ENCODE assay signal across 21 mouse cellular contexts in genomic region chr16:34056418-34057111, GRCm38 (mm10).
DNase-seq lines count a peak whose midpoint lies in the region; ATAC-seq lines count a peak whose summit lies in the region.
"Had no signal": no experiment of that assay in that cellular context is flagged by ENCODE, and none has a peak within 500 bp of the region (broad histone marks: within the 10 kb centered on the region; RNA-seq: fewer than 3 reads in every experiment).

No protein-coding gene starts in this region.

- H3K9me3 ChIP-seq in forebrain, embryonic 10.5 days = no peaks in the 10 kb centered on the region
- no peaks in the 10 kb centered on the region for H3K9me3 ChIP-seq in forebrain, embryonic 11.5 days (ENCODE audit: control insufficient read depth, low read length)
- no peaks in the 10 kb centered on the region for H3K9me3 ChIP-seq in liver, embryonic 12.5 days (replicated peaks)
- H3K9me3 ChIP-seq: hindbrain, embryonic 15.5 days; limb, embryonic 15.5 days; neural tube, embryonic 12.5 days; stomach, embryonic 15.5 days had no signal

- no peak overlapping the region for H3K4me2 ChIP-seq in forebrain, embryonic 11.5 days (ENCODE audit: low read depth, low read length, severe bottlenecking)
- H3K4me2 ChIP-seq in liver, embryonic 12.5 days = peak overlapping the region; percentile 61
- H3K4me2 ChIP-seq: hindbrain, embryonic 15.5 days; limb, embryonic 15.5 days; neural tube, embryonic 12.5 days; stomach, embryonic 15.5 days had no signal

- H3K4me1 ChIP-seq in forebrain, embryonic 10.5 days = peaks cover 18% of the 10 kb centered on the region; the same call in 1 of the 2 replicates
- H3K4me1 ChIP-seq in forebrain, embryonic 11.5 days (replicated peaks; ENCODE audit: control insufficient read depth, insufficient read depth, low read length) = no peaks in the 10 kb centered on the region
- peaks cover 50% of the 10 kb centered on the region for H3K4me1 ChIP-seq in liver, embryonic 12.5 days

- no peak for ATAC-seq in forebrain, embryonic 11.5 days (replicated peaks; ENCODE audit: low FRiP score)
- peak; percentile 79 for ATAC-seq in liver, embryonic 12.5 days
- ATAC-seq: forebrain, postnatal 0 days; intestine, postnatal 0 days had no signal

- no peak overlapping the region for H3K4me3 ChIP-seq in forebrain, embryonic 10.5 days
- no peak overlapping the region for H3K4me3 ChIP-seq in forebrain, embryonic 11.5 days (ENCODE audit: low read depth, low read length)
- peak overlapping the region; percentile 22; the same call in 1 of the 2 replicates for H3K4me3 ChIP-seq in liver, embryonic 12.5 days
- H3K4me3 ChIP-seq: hindbrain, embryonic 15.5 days; limb, embryonic 15.5 days; neural tube, embryonic 12.5 days; stomach, embryonic 15.5 days had no signal

- H3K27ac ChIP-seq in forebrain, embryonic 10.5 days = peak overlapping the region; percentile 37
- H3K27ac ChIP-seq in forebrain, embryonic 11.5 days (ENCODE audit: low read depth, low read length) = no peak overlapping the region
- H3K27ac ChIP-seq in liver, embryonic 12.5 days = peak overlapping the region; percentile 60
- H3K27ac ChIP-seq: hindbrain, embryonic 15.5 days; limb, embryonic 15.5 days; neural tube, embryonic 12.5 days; stomach, embryonic 15.5 days had no signal

- intact Hi-C loops in left cerebral cortex, postnatal 36 days (cut with DNase I) = no loop called here

- no peak overlapping the region for H3K9ac ChIP-seq in forebrain, embryonic 11.5 days (ENCODE audit: low read length)
- H3K9ac ChIP-seq in liver, embryonic 12.5 days = peak overlapping the region; percentile 39; the same call in 1 of the 2 replicates
- H3K9ac ChIP-seq: forebrain, postnatal 0 days; hindbrain, embryonic 15.5 days; limb, embryonic 15.5 days; neural tube, embryonic 12.5 days; stomach, embryonic 15.5 days had no signal

- H3K27me3 ChIP-seq in forebrain, embryonic 10.5 days (ENCODE audit: poor library complexity, severe bottlenecking) = no peaks in the 10 kb centered on the region
- H3K27me3 ChIP-seq in forebrain, embryonic 11.5 days (ENCODE audit: control insufficient read depth, insufficient read depth, low read length) = no peaks in the 10 kb centered on the region
- H3K27me3 ChIP-seq in liver, embryonic 12.5 days (replicated peaks) = peaks cover 19% of the 10 kb centered on the region; the same call in 1 of the 2 replicates
- H3K27me3 ChIP-seq: hindbrain, embryonic 15.5 days; limb, embryonic 15.5 days; neural tube, embryonic 12.5 days; stomach, embryonic 15.5 days had no signal

- 70% methylated on average over 10 of the region's 10 CpGs for WGBS in forebrain, embryonic 10.5 days
- WGBS in forebrain, embryonic 11.5 days = 72% methylated on average over 10 of the region's 10 CpGs
- WGBS in liver, embryonic 12.5 days (ENCODE audit: insufficient replicate concordance) = 13% methylated on average over 10 of the region's 10 CpGs

- DNase-seq in forebrain, embryonic 10.5 days (ENCODE audit: extremely low spot score, low spot score) = no peak
- no peak for DNase-seq in forebrain, embryonic 11.5 days (ENCODE audit: low spot score)
- peak; percentile 18 for DNase-seq in spleen, adult 12 weeks (ENCODE audit: low spot score)
- no peak for DNase-seq in spleen, adult 18-20 months
- DNase-seq in thymus, postnatal 10 days (ENCODE audit: low spot score in 2 of 2) = no peak
- DNase-seq in left cerebral cortex, postnatal 36 days (ENCODE audit: low spot score in 2 of 2) = no peak
- DNase-seq in frontal cortex, postnatal 10 days (ENCODE audit: low spot score in 2 of 2) = no peak
- DNase-seq: adrenal gland, postnatal 14 days; cerebellum, adult 8-10 months; embryo, embryonic 11 days; forebrain, postnatal 0 days; gastrocnemius, postnatal 25 days; kidney, postnatal 25 days; layer of hippocampus, adult 9-11 months; thymus, postnatal 25 days had no signal

- H3K36me3 ChIP-seq in forebrain, embryonic 10.5 days (replicated peaks) = peaks cover 27% of the 10 kb centered on the region
- H3K36me3 ChIP-seq in forebrain, embryonic 11.5 days (ENCODE audit: control insufficient read depth, insufficient read depth, low read length) = no peaks in the 10 kb centered on the region
- H3K36me3 ChIP-seq in liver, embryonic 12.5 days = peaks cover 10% of the 10 kb centered on the region
- H3K36me3 ChIP-seq: limb, embryonic 15.5 days had no signal
